Mouse (Mus musculus) liver, adult 2 months (tissue): ENCODE data around the gene Nrip1. TPM values are rescaled to one million over a fixed set of nuclear protein-coding genes. Genes with fewer than 3 reads are reported as not detected.

Experiments
- DNase-seq: peaks from one replicate; pipeline ENCODE4 v3.0.0-alpha.2; 2011; ENCODE audit warnings: low read depth, low spot score; ENCODE audit errors: extremely low read depth
- H3K27ac ChIP-seq: fragments of 200-500 bp; replicated peaks from 2 replicates; pipeline ENCODE4 v1.5.1; 2012; ENCODE audit warnings: low read depth, mild to moderate bottlenecking, control low read depth, inconsistent platforms, low read length; ENCODE audit not compliant: insufficient read depth
- H3K27me3 ChIP-seq: fragments of 200-500 bp; 2 replicates; pipeline ENCODE4 v1.6.1; 2012; ENCODE audit warnings: mild to moderate bottlenecking, moderate library complexity, low read length, inconsistent platforms; ENCODE audit not compliant: control insufficient read depth, insufficient read depth
- H3K36me3 ChIP-seq: fragments of 200-500 bp; 2 replicates; pipeline ENCODE4 v1.6.1; 2012; ENCODE audit warnings: low read length, inconsistent platforms; ENCODE audit not compliant: control insufficient read depth, insufficient read depth
- H3K4me1 ChIP-seq: fragments of 200-500 bp; 2 replicates; pipeline ENCODE4 v1.6.1; 2011; ENCODE audit warnings: low read length; ENCODE audit not compliant: control insufficient read depth, insufficient read depth
- H3K4me3 ChIP-seq: fragments of 200-500 bp; 2 replicates; pipeline ENCODE4 v1.5.1; 2011; ENCODE audit warnings: low read depth, mild to moderate bottlenecking, control low read depth, low read length, moderate library complexity; ENCODE audit not compliant: insufficient read depth
- H3K79me2 ChIP-seq: fragments of 200-500 bp; 2 replicates; pipeline ENCODE4 v1.6.1; 2012; ENCODE audit warnings: inconsistent platforms, mild to moderate bottlenecking, low read length, moderate library complexity; ENCODE audit not compliant: control insufficient read depth, insufficient read depth
- H3K9ac ChIP-seq: fragments of 200-500 bp; 2 replicates; pipeline ENCODE4 v1.6.1; 2012; ENCODE audit warnings: low read depth, mild to moderate bottlenecking, control low read depth, inconsistent platforms, low read length
- CTCF ChIP-seq: fragments of 200-500 bp; IDR thresholded peaks from 2 replicates; pipeline ENCODE4 v1.5.1; 2011; ENCODE audit warnings: low read depth, low read length, control low read depth
- POLR2A ChIP-seq: fragments of 200-500 bp; IDR thresholded peaks from 2 replicates; pipeline ENCODE4 v1.6.1; 2011; ENCODE audit warnings: low read length, control low read depth; ENCODE audit not compliant: insufficient read depth; ENCODE audit errors: extremely low read depth
- WGBS: fragments of 180-500 bp; shearing (Covaris S2); methylation state at CpG from one replicate; pipeline ENCODE4 v1.1.7; 2018; 5-methylcytosine and 5-hydroxymethylcytosine counted together
- polyA plus RNA-seq: library from polyadenylated mRNA; depleted of rRNA; stranded (reverse); fragments of >200 nt; gene quantifications from 2 replicates; pipeline ENCODE4 v1.2.3, GENCODE M21; 2012
- total RNA-seq: library from RNA; depleted of rRNA; stranded (reverse); fragments of >200 nt; gene quantifications from 2 replicates; pipeline ENCODE4 v1.2.3, GENCODE M21; 2014

Gene Nrip1
- total and polyA plus RNA-seq, 2 experiments, result 2.9 to 8.9 TPM

- H3K27ac ChIP-seq, result no peak overlapping the region
- TF ChIP-seq CTCF (no peak), POLR2A (no peak)
- no peak overlapping the region for H3K4me3 ChIP-seq
- peaks cover 8% of the 10 kb centered on the region; the same call in 1 of the 2 replicates for H3K79me2 ChIP-seq
- DNase-seq, result peak; percentile 66
- 0 out of 2 replicates have a peak, but pooled peaks cover 2% of the 10 kb centered on the region for H3K4me1 ChIP-seq
- peaks cover 3% of the 10 kb centered on the region; the same call in 1 of the 2 replicates for H3K36me3 ChIP-seq
- H3K27me3 ChIP-seq, result no peaks in the 10 kb centered on the region
- no peak overlapping the region for H3K9ac ChIP-seq
- WGBS, result 24% methylated on average over 2 of the region's 2 CpGs
These were observed 74.1 kb downstream of the Nrip1 start for GRCm38 (mm10) chr16:76299511-76299910.

- 91% methylated on average over 14 of the region's 14 CpGs for WGBS
- Histone ChIP-seq H3K4me3 (no peak overlapping the region), H3K36me3 (peaks cover 18% of the 10 kb centered on the region), H3K27ac (no peak overlapping the region), H3K9ac (no peak overlapping the region), H3K79me2 (no peaks in the 10 kb centered on the region; the same call in 1 of the 2 replicates), H3K4me1 (peaks cover 5% of the 10 kb centered on the region), H3K27me3 (no peaks in the 10 kb centered on the region)
- DNase-seq, result no peak
- no peak for TF ChIP-seq CTCF
- no peak for TF ChIP-seq POLR2A
These were observed 78.3 kb downstream of the Nrip1 start for GRCm38 (mm10) chr16:76295322-76295721.

DNA sequence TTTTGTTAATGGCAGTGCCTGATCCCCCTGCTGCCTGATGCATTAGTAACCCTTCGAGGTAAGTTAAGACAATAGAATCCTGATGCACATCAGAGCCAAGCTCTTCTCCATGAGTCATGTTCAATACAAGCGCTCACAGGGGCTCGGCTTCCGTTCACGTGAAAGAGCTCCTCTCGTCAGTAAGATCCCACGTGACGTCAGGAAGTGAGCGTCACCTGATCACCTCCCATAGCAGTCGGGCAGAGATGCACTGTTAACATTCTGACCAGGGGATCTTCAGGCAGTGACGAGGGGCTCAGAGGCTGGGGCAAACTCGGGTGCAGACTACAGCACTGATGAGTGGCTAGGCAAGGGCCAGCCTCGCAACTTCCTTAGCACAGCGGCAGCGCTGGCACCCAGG is 79.1 kb downstream of the Nrip1 start:
- H3K9ac ChIP-seq, result no peak overlapping the region
- DNase-seq, result no peak

GRCm38 (mm10) chr16:76293765-76294463 is 79.7 kb downstream of the Nrip1 start:
- H3K36me3 ChIP-seq, result peaks cover 18% of the 10 kb centered on the region
- H3K79me2 ChIP-seq, result no peaks in the 10 kb centered on the region; the same call in 1 of the 2 replicates
- peak; percentile 77 for DNase-seq
- no peak overlapping the region for H3K4me3 ChIP-seq
- H3K4me1 ChIP-seq, result peaks cover 3% of the 10 kb centered on the region
- H3K27ac ChIP-seq, result no peak overlapping the region; the same call in 1 of the 2 replicates
- H3K9ac ChIP-seq, result no peak overlapping the region
- WGBS, result 68% methylated on average over 20 of the region's 20 CpGs
- H3K27me3 ChIP-seq, result no peaks in the 10 kb centered on the region
- TF ChIP-seq POLR2A, result no peak
- no peak for TF ChIP-seq CTCF

More for the DNA sequence above, 79.1 kb downstream of the Nrip1 start:
- Histone ChIP-seq H3K27me3 (no peaks in the 10 kb centered on the region), H3K4me3 (no peak overlapping the region), H3K27ac (no peak overlapping the region), H3K36me3 (peaks cover 18% of the 10 kb centered on the region), H3K79me2 (no peaks in the 10 kb centered on the region; the same call in 1 of the 2 replicates), H3K4me1 (peaks cover 3% of the 10 kb centered on the region)
- 87% methylated on average over 15 of the region's 15 CpGs for WGBS
- TF ChIP-seq POLR2A (no peak), CTCF (no peak)

DNA sequence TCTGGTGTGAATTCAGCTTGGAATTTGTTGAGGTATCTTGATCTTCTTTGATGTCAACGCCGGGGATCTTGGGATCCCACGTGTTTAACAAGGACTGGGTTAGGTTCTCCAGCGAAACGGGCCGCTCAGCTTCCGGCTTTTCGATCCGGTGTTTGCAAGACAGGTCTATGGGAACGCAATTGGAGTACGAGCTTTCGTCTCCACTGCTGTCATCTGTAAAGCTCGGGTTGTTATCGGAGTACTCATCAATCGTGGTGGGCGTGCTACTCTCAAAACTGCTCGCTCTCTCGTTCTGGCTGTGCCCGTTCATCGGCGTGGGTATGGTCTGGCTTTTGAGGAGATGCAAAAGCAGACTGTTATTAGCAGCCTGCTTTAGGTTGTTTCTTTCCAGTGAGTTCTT is 80.5 kb downstream of the Nrip1 start:
- Histone ChIP-seq H3K9ac (no peak overlapping the region), H3K4me3 (no peak overlapping the region), H3K27me3 (no peaks in the 10 kb centered on the region), H3K36me3 (peaks cover 18% of the 10 kb centered on the region), H3K27ac (no peak overlapping the region), H3K4me1 (peaks cover 3% of the 10 kb centered on the region), H3K79me2 (no peaks in the 10 kb centered on the region; the same call in 1 of the 2 replicates)
- WGBS, result 98% methylated on average over 21 of the region's 21 CpGs
- no peak for DNase-seq
- no peak for TF ChIP-seq POLR2A
- TF ChIP-seq CTCF, result no peak

DNA sequence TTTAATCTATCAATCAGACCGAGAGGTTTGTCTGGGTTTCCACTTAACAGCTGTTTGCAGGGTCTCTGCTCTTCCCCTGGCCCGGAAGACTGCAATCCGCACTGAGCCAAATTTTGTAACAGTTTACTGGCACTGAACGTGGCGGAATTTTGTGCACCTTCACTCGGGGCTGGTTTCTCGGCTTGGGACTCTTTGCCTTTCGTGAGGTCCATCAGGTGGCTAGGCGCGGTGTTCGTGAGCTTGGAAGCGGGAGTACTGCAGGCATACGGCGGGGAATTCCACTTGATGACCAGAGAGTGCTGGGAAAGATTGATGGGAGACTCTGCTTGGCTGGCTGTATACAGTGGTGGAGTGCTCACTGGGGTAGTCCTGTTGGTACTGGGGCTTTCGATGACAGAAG is 81.0 kb downstream of the Nrip1 start:
- no peak for DNase-seq
- Histone ChIP-seq H3K79me2 (no peaks in the 10 kb centered on the region; the same call in 1 of the 2 replicates), H3K27me3 (no peaks in the 10 kb centered on the region), H3K4me1 (peaks cover 3% of the 10 kb centered on the region), H3K4me3 (no peak overlapping the region), H3K9ac (no peak overlapping the region), H3K27ac (no peak overlapping the region), H3K36me3 (peaks cover 18% of the 10 kb centered on the region)
- TF ChIP-seq POLR2A (no peak), CTCF (no peak)
- 98% methylated on average over 15 of the region's 15 CpGs for WGBS
